Mouse (Mus musculus) forebrain, embryonic 11.5 days (tissue): ENCODE measurements around the gene Tmub1. TPM values are rescaled to one million over a fixed set of nuclear protein-coding genes. Genes with fewer than 3 reads are reported as not detected.

Experiments
- ATAC-seq: fragments of 200-750 bp; cut with Nextera tagmentation; replicated peaks from 2 replicates; pipeline ENCODE4 v1.8.0; 2017; ENCODE audit warnings: moderate TSS enrichment; ENCODE audit not compliant: low FRiP score
- DNase-seq: peaks from one replicate; pipeline ENCODE4 v3.0.0-alpha.2; 2017; ENCODE audit warnings: low spot score
- H3K27ac ChIP-seq: fragments of 300-500 bp; sonication (generic); 2 replicates; pipeline ENCODE4 v1.5.1; 2014; ENCODE audit warnings: low read depth, low read length
- H3K27me3 ChIP-seq: fragments of 300-500 bp; sonication (generic); 2 replicates; pipeline ENCODE4 v1.6.1; 2014; ENCODE audit warnings: mild to moderate bottlenecking, low read length, mixed read lengths; ENCODE audit not compliant: control insufficient read depth, insufficient read depth
- H3K36me3 ChIP-seq: fragments of 300-500 bp; sonication (generic); 2 replicates; pipeline ENCODE4 v1.6.1; 2014; ENCODE audit warnings: mild to moderate bottlenecking, low read length, moderate library complexity, mixed read lengths; ENCODE audit not compliant: control insufficient read depth, insufficient read depth
- H3K4me1 ChIP-seq: fragments of 300-500 bp; sonication (generic); replicated peaks from 2 replicates; pipeline ENCODE4 v1.6.1; 2014; ENCODE audit warnings: low read length, mixed read lengths; ENCODE audit not compliant: control insufficient read depth, insufficient read depth
- H3K4me2 ChIP-seq: fragments of 300-500 bp; sonication (generic); 2 replicates; pipeline ENCODE4 v1.6.1; 2014; ENCODE audit warnings: low read depth, mild to moderate bottlenecking, low read length, moderate library complexity, mixed read lengths; ENCODE audit not compliant: severe bottlenecking
- H3K4me3 ChIP-seq: fragments of 300-500 bp; sonication (generic); 2 replicates; pipeline ENCODE4 v1.5.1; 2014; ENCODE audit warnings: low read depth, low read length
- H3K9ac ChIP-seq: fragments of 300-500 bp; sonication (generic); 2 replicates; pipeline ENCODE4 v1.6.1; 2014; ENCODE audit warnings: low read length
- H3K9me3 ChIP-seq: fragments of 300-500 bp; sonication (generic); 2 replicates; pipeline ENCODE4 v1.6.1; 2016; ENCODE audit warnings: low read length, mixed read lengths; ENCODE audit not compliant: control insufficient read depth
- WGBS: fragments of 180-500 bp; shearing (Covaris S2); extraction: QIAGEN DNeasy Blood & Tissue Kit; methylation state at CpG from one replicate; pipeline ENCODE4 v1.1.7; 2014; 5-methylcytosine and 5-hydroxymethylcytosine counted together
- polyA plus RNA-seq: library from polyadenylated mRNA; unstranded; fragments of >200 nt; fragmentation: Nextera tagmentation; extraction: Ambion mirVana; gene quantifications from 2 replicates; pipeline ENCODE4 v1.2.1, GENCODE M21; 2014

Tmub1 gene
- polyA plus RNA-seq, result 30.2 and 31.8 TPM in 2 replicates

- no peaks in the 10 kb centered on the region for H3K27me3 ChIP-seq
Observed at GRCm38 (mm10) chr5:24447624-24448298, at the start of gene Tmub1. Tmub1 (minus strand) TSS chr5:24447854.

GRCm38 (mm10) chr5:24496756-24497155, 49.1 kb upstream of the Tmub1 start:
- DNase-seq (no peak), ATAC-seq (no peak)
- Histone ChIP-seq H3K9ac (no peak overlapping the region; the same call in 1 of the 2 replicates), H3K27me3 (no peaks in the 10 kb centered on the region; the same call in 1 of the 2 replicates), H3K4me2 (no peak overlapping the region), H3K9me3 (no peaks in the 10 kb centered on the region), H3K36me3 (peaks cover 3% of the 10 kb centered on the region; the same call in 1 of the 2 replicates), H3K27ac (no peak overlapping the region), H3K4me1 (peaks cover 6% of the 10 kb centered on the region; the same call in 1 of the 2 replicates), H3K4me3 (no peak overlapping the region)
- 50% methylated on average over 6 of the region's 6 CpGs for WGBS

More at GRCm38 (mm10) chr5:24447624-24448298, at the start of gene Tmub1:
- H3K4me2 ChIP-seq, result peak within 1 kb of the TSS; percentile 83
- WGBS, result 3% methylated on average over 34 of the region's 34 CpGs
- ATAC-seq (peak; percentile 48), DNase-seq (peak; percentile 86)
- peak within 1 kb of the TSS; percentile 55 for H3K4me3 ChIP-seq
- H3K9me3 ChIP-seq, result no peaks in the 10 kb centered on the region
- H3K9ac ChIP-seq, result peak within 1 kb of the TSS; percentile 66
- H3K27ac ChIP-seq, result no peak within 1 kb of the TSS
- H3K36me3 ChIP-seq, result no peaks in the 10 kb centered on the region
- peaks cover 24% of the 10 kb centered on the region; the same call in 1 of the 2 replicates for H3K4me1 ChIP-seq

- H3K4me2 ChIP-seq, result no peak overlapping the region
- H3K9ac ChIP-seq, result no peak overlapping the region
- H3K9me3 ChIP-seq, result no peaks in the 10 kb centered on the region
- H3K27me3 ChIP-seq, result no peaks in the 10 kb centered on the region; the same call in 1 of the 2 replicates
- H3K36me3 ChIP-seq, result no peaks in the 10 kb centered on the region; the same call in 1 of the 2 replicates
- no peak overlapping the region for H3K4me3 ChIP-seq
- ATAC-seq (no peak), DNase-seq (no peak)
- H3K4me1 ChIP-seq, result peaks cover 8% of the 10 kb centered on the region; the same call in 1 of the 2 replicates
- WGBS, result 73% methylated on average over 15 of the region's 15 CpGs
- no peak overlapping the region for H3K27ac ChIP-seq
Observed at GRCm38 (mm10) chr5:24495019-24495418, 47.4 kb upstream of the Tmub1 start.

- no peak for DNase-seq
- H3K9me3 ChIP-seq, result no peaks in the 10 kb centered on the region
- H3K4me2 ChIP-seq, result no peak overlapping the region
- H3K27ac ChIP-seq, result no peak overlapping the region
- H3K4me1 ChIP-seq, result peaks cover 8% of the 10 kb centered on the region; the same call in 1 of the 2 replicates
- 93% methylated on average over 16 of the region's 16 CpGs for WGBS
- no peak overlapping the region for H3K9ac ChIP-seq
- H3K4me3 ChIP-seq, result no peak overlapping the region
- H3K27me3 ChIP-seq, result no peaks in the 10 kb centered on the region; the same call in 1 of the 2 replicates
- ATAC-seq, result no peak
- H3K36me3 ChIP-seq, result peaks cover 4% of the 10 kb centered on the region; the same call in 1 of the 2 replicates
Observed at GRCm38 (mm10) chr5:24492546-24493285, 45.1 kb upstream of the Tmub1 start.

GRCm38 (mm10) chr5:24490413-24490920, 42.8 kb upstream of the Tmub1 start:
- Histone ChIP-seq H3K4me3 (no peak overlapping the region), H3K36me3 (peaks cover 5% of the 10 kb centered on the region; the same call in 1 of the 2 replicates), H3K27me3 (no peaks in the 10 kb centered on the region; the same call in 1 of the 2 replicates), H3K4me2 (no peak overlapping the region), H3K27ac (no peak overlapping the region), H3K9ac (no peak overlapping the region), H3K4me1 (peaks cover 3% of the 10 kb centered on the region), H3K9me3 (no peaks in the 10 kb centered on the region)
- WGBS, result 54% methylated on average over 14 of the region's 14 CpGs
- ATAC-seq, result no peak
- DNase-seq, result no peak

GRCm38 (mm10) chr5:24486738-24487137, 39.1 kb upstream of the Tmub1 start:
- DNase-seq (no peak), ATAC-seq (no peak)
- no peaks in the 10 kb centered on the region; the same call in 1 of the 2 replicates for H3K27me3 ChIP-seq
- peaks cover 9% of the 10 kb centered on the region for H3K36me3 ChIP-seq
- H3K4me1 ChIP-seq, result peaks cover 30% of the 10 kb centered on the region
- H3K9me3 ChIP-seq, result no peaks in the 10 kb centered on the region
- H3K4me2 ChIP-seq, result no peak overlapping the region
- no peak overlapping the region for H3K9ac ChIP-seq
- 91% methylated on average over 5 of the region's 5 CpGs for WGBS
- H3K4me3 ChIP-seq, result no peak overlapping the region
- no peak overlapping the region for H3K27ac ChIP-seq

GRCm38 (mm10) chr5:24486097-24486496, 38.4 kb upstream of the Tmub1 start:
- peaks cover 34% of the 10 kb centered on the region for H3K4me1 ChIP-seq
- DNase-seq (peak; percentile 94), ATAC-seq (0 out of 2 replicates have a peak, but pooled peaks have one; percentile 9)
- no peaks in the 10 kb centered on the region; the same call in 1 of the 2 replicates for H3K27me3 ChIP-seq
- H3K27ac ChIP-seq, result no peak overlapping the region
- no peak overlapping the region for H3K4me2 ChIP-seq
- no peak overlapping the region for H3K9ac ChIP-seq
- H3K9me3 ChIP-seq, result no peaks in the 10 kb centered on the region
- H3K4me3 ChIP-seq, result no peak overlapping the region
- H3K36me3 ChIP-seq, result peaks cover 9% of the 10 kb centered on the region
- WGBS, result 2% methylated on average over 8 of the region's 8 CpGs

GRCm38 (mm10) chr5:24484963-24485362, 37.3 kb upstream of the Tmub1 start:
- 9% methylated on average over 22 of the region's 22 CpGs for WGBS
- peaks cover 39% of the 10 kb centered on the region for H3K4me1 ChIP-seq
- ATAC-seq, result peak; percentile 32

More at GRCm38 (mm10) chr5:24484963-24485362, 37.3 kb upstream of the Tmub1 start:
- H3K4me2 ChIP-seq, result peak overlapping the region; percentile 63
- peaks cover 9% of the 10 kb centered on the region for H3K36me3 ChIP-seq
- H3K9ac ChIP-seq, result peak overlapping the region; percentile 50
- peak overlapping the region; percentile 58; the same call in 1 of the 2 replicates for H3K27ac ChIP-seq
- H3K9me3 ChIP-seq, result no peaks in the 10 kb centered on the region
- H3K27me3 ChIP-seq, result no peaks in the 10 kb centered on the region; the same call in 1 of the 2 replicates
- peak overlapping the region; percentile 10 for H3K4me3 ChIP-seq
- DNase-seq, result peak; percentile 81
